Mouse (Mus musculus): Measurements from ENCODE around the gene Dapk2. TPM values are rescaled to one million over a fixed set of nuclear protein-coding genes. Genes with fewer than 3 reads are reported as not detected.
A peak's percentile ranks its signal among the peaks of the same experiment; 100 is the strongest.

Gene Dapk2
- 6.0 and 7.2 TPM in 2 replicates for polyA plus RNA-seq (2015; fragmentation: Nextera tagmentation; extraction: Ambion mirVana)

- Histone ChIP-seq H3K27ac (no peak within 1 kb of the TSS), H3K9ac (peak within 1 kb of the TSS; percentile 61), H3K4me3 (replicated peaks) (peak within 1 kb of the TSS; percentile 46), H3K36me3 (no peaks in the 10 kb centered on the region), H3K4me1 (replicated peaks) (peaks cover 5% of the 10 kb centered on the region; the same call in 1 of the 2 replicates), H3K27me3 (replicated peaks) (peaks cover 2% of the 10 kb centered on the region; the same call in 1 of the 2 replicates), H3K4me2 (replicated peaks) (peak within 1 kb of the TSS; percentile 85), H3K9me3 (no peaks in the 10 kb centered on the region)
- 2% methylated on average over 55 of the region's 58 CpGs for WGBS
- ATAC-seq = peak; percentile 93
Observed at GRCm38 (mm10) chr9:66157958-66158830, at the start of gene Dapk2. Gene Dapk2, plus strand, starts transcription at chr9:66158223.

GRCm38 (mm10) chr9:66109574-66109973, 48.4 kb upstream of the Dapk2 start:
- no peak overlapping the region for H3K4me3 ChIP-seq (replicated peaks)
- H3K4me2 ChIP-seq (replicated peaks) = no peak overlapping the region
- peaks cover 24% of the 10 kb centered on the region; the same call in 1 of the 2 replicates for H3K36me3 ChIP-seq
- no peaks in the 10 kb centered on the region for H3K27me3 ChIP-seq (replicated peaks)
- H3K9me3 ChIP-seq = no peaks in the 10 kb centered on the region
- no peaks in the 10 kb centered on the region for H3K4me1 ChIP-seq (replicated peaks)
- 98% methylated on average over 1 of the region's 1 CpGs for WGBS
- no peak overlapping the region for H3K9ac ChIP-seq
- ATAC-seq = no peak
- no peak overlapping the region for H3K27ac ChIP-seq

GRCm38 (mm10) chr9:66110126-66110525, 47.9 kb upstream of the Dapk2 start:
- WGBS = 71% methylated on average over 8 of the region's 8 CpGs
- Histone ChIP-seq H3K27ac (no peak overlapping the region), H3K4me1 (replicated peaks) (no peaks in the 10 kb centered on the region), H3K36me3 (peaks cover 24% of the 10 kb centered on the region; the same call in 1 of the 2 replicates), H3K9ac (no peak overlapping the region), H3K4me3 (replicated peaks) (no peak overlapping the region), H3K4me2 (replicated peaks) (no peak overlapping the region), H3K27me3 (replicated peaks) (no peaks in the 10 kb centered on the region), H3K9me3 (no peaks in the 10 kb centered on the region)
- no peak for ATAC-seq

- Histone ChIP-seq H3K9ac (no peak overlapping the region), H3K4me2 (replicated peaks) (no peak overlapping the region), H3K27ac (no peak overlapping the region), H3K9me3 (no peaks in the 10 kb centered on the region), H3K4me1 (replicated peaks) (no peaks in the 10 kb centered on the region), H3K4me3 (replicated peaks) (no peak overlapping the region), H3K36me3 (peaks cover 19% of the 10 kb centered on the region; the same call in 1 of the 2 replicates), H3K27me3 (replicated peaks) (no peaks in the 10 kb centered on the region)
- ATAC-seq = no peak
- WGBS = 83% methylated on average over 8 of the region's 8 CpGs
Observed at GRCm38 (mm10) chr9:66110611-66111379, 47.2 kb upstream of the Dapk2 start.

- no peak for ATAC-seq
- peaks cover 7% of the 10 kb centered on the region; the same call in 1 of the 2 replicates for H3K36me3 ChIP-seq
- no peak overlapping the region for H3K27ac ChIP-seq
- 90% methylated on average over 3 of the region's 3 CpGs for WGBS
- no peak overlapping the region for H3K9ac ChIP-seq
- H3K4me3 ChIP-seq (replicated peaks) = no peak overlapping the region
- no peaks in the 10 kb centered on the region for H3K27me3 ChIP-seq (replicated peaks)
- no peak overlapping the region for H3K4me2 ChIP-seq (replicated peaks)
- H3K9me3 ChIP-seq = no peaks in the 10 kb centered on the region
- H3K4me1 ChIP-seq (replicated peaks) = no peaks in the 10 kb centered on the region
Observed at GRCm38 (mm10) chr9:66114341-66114740, 43.7 kb upstream of the Dapk2 start.

- H3K4me3 ChIP-seq (replicated peaks) = no peak overlapping the region
- no peak for ATAC-seq
- H3K4me2 ChIP-seq (replicated peaks) = no peak overlapping the region
- 54% methylated on average over 8 of the region's 8 CpGs for WGBS
- H3K27ac ChIP-seq = no peak overlapping the region
- H3K36me3 ChIP-seq = peaks cover 7% of the 10 kb centered on the region; the same call in 1 of the 2 replicates
- H3K9me3 ChIP-seq = no peaks in the 10 kb centered on the region
- no peaks in the 10 kb centered on the region for H3K27me3 ChIP-seq (replicated peaks)
- H3K9ac ChIP-seq = no peak overlapping the region
- no peaks in the 10 kb centered on the region for H3K4me1 ChIP-seq (replicated peaks)
Observed at GRCm38 (mm10) chr9:66116890-66117289, 41.1 kb upstream of the Dapk2 start.

- no peak for ATAC-seq
Observed at GRCm38 (mm10) chr9:66119498-66119897, 38.5 kb upstream of the Dapk2 start.

GRCm38 (mm10) chr9:66120106-66120505, 37.9 kb upstream of the Dapk2 start:
- Histone ChIP-seq H3K36me3 (no peaks in the 10 kb centered on the region), H3K9ac (no peak overlapping the region), H3K4me1 (replicated peaks) (no peaks in the 10 kb centered on the region), H3K4me2 (replicated peaks) (no peak overlapping the region), H3K27ac (no peak overlapping the region), H3K27me3 (replicated peaks) (no peaks in the 10 kb centered on the region), H3K9me3 (no peaks in the 10 kb centered on the region), H3K4me3 (replicated peaks) (no peak overlapping the region)
- 92% methylated on average over 4 of the region's 4 CpGs for WGBS
- ATAC-seq = no peak

More at GRCm38 (mm10) chr9:66119498-66119897, 38.5 kb upstream of the Dapk2 start:
- Histone ChIP-seq H3K36me3 (no peaks in the 10 kb centered on the region), H3K27me3 (replicated peaks) (no peaks in the 10 kb centered on the region), H3K9me3 (no peaks in the 10 kb centered on the region), H3K9ac (no peak overlapping the region), H3K27ac (no peak overlapping the region), H3K4me1 (replicated peaks) (no peaks in the 10 kb centered on the region), H3K4me2 (replicated peaks) (no peak overlapping the region), H3K4me3 (replicated peaks) (no peak overlapping the region)
- 87% methylated on average over 2 of the region's 2 CpGs for WGBS

GRCm38 (mm10) chr9:66120945-66121344, 37.1 kb upstream of the Dapk2 start:
- Histone ChIP-seq H3K9ac (no peak overlapping the region), H3K9me3 (no peaks in the 10 kb centered on the region), H3K4me2 (replicated peaks) (no peak overlapping the region), H3K27me3 (replicated peaks) (no peaks in the 10 kb centered on the region), H3K27ac (no peak overlapping the region), H3K36me3 (no peaks in the 10 kb centered on the region), H3K4me3 (replicated peaks) (no peak overlapping the region), H3K4me1 (replicated peaks) (peaks cover 6% of the 10 kb centered on the region)
- ATAC-seq = no peak
- 83% methylated on average over 3 of the region's 3 CpGs for WGBS

GRCm38 (mm10) chr9:66121421-66121820, 36.6 kb upstream of the Dapk2 start:
- H3K9me3 ChIP-seq = no peaks in the 10 kb centered on the region
- H3K4me2 ChIP-seq (replicated peaks) = no peak overlapping the region
- H3K27me3 ChIP-seq (replicated peaks) = no peaks in the 10 kb centered on the region
- H3K4me1 ChIP-seq (replicated peaks) = peaks cover 6% of the 10 kb centered on the region
- H3K4me3 ChIP-seq (replicated peaks) = no peak overlapping the region
- no peak overlapping the region for H3K9ac ChIP-seq
- no peak overlapping the region for H3K27ac ChIP-seq
- ATAC-seq = no peak
- H3K36me3 ChIP-seq = no peaks in the 10 kb centered on the region

- peaks cover 9% of the 10 kb centered on the region for H3K4me1 ChIP-seq (replicated peaks)
- H3K4me2 ChIP-seq (replicated peaks) = peak overlapping the region; percentile 66
- no peak for ATAC-seq
- 3% methylated on average over 5 of the region's 5 CpGs for WGBS
- H3K9ac ChIP-seq = peak overlapping the region; percentile 81
- no peaks in the 10 kb centered on the region for H3K9me3 ChIP-seq
- peak overlapping the region; percentile 92 for H3K27ac ChIP-seq
- H3K36me3 ChIP-seq = no peaks in the 10 kb centered on the region
- peak overlapping the region; percentile 71 for H3K4me3 ChIP-seq (replicated peaks)
- no peaks in the 10 kb centered on the region for H3K27me3 ChIP-seq (replicated peaks)
Observed at GRCm38 (mm10) chr9:66123648-66124047, 34.4 kb upstream of the Dapk2 start.

- Histone ChIP-seq H3K27ac (peak overlapping the region; percentile 92), H3K27me3 (replicated peaks) (no peaks in the 10 kb centered on the region), H3K9ac (peak overlapping the region; percentile 81), H3K9me3 (no peaks in the 10 kb centered on the region), H3K4me3 (replicated peaks) (peak overlapping the region; percentile 71), H3K4me2 (replicated peaks) (peak overlapping the region; percentile 66), H3K4me1 (replicated peaks) (peaks cover 9% of the 10 kb centered on the region), H3K36me3 (no peaks in the 10 kb centered on the region)
- ATAC-seq = peak; percentile 54
- WGBS = under 1% methylated on average over 12 of the region's 12 CpGs
Observed at GRCm38 (mm10) chr9:66124111-66124531, 33.9 kb upstream of the Dapk2 start.
